Mouse (Mus musculus) mouse embryonic stem cell (cell line): ENCODE results near the gene Sptbn2.

ENCODE experiments used
- in situ Hi-C, 2 experiments: fragments of 300-500 bp; cut with MboI; formaldehyde crosslinking; loops; 1 replicate in 1 of 2; 3 replicates in 1 of 2; pipeline ENCODE4 v1.14.3; 2019 to 2020; ENCODE audit warnings: low sequenced_read_pairs in 2 of 2, low pct_unique_long_range_greater_than_20kb in 1 of 2, mixed read lengths in 1 of 2; ENCODE audit not compliant: unreplicated experiment in 1 of 2

Gene Sptbn2

DNA sequence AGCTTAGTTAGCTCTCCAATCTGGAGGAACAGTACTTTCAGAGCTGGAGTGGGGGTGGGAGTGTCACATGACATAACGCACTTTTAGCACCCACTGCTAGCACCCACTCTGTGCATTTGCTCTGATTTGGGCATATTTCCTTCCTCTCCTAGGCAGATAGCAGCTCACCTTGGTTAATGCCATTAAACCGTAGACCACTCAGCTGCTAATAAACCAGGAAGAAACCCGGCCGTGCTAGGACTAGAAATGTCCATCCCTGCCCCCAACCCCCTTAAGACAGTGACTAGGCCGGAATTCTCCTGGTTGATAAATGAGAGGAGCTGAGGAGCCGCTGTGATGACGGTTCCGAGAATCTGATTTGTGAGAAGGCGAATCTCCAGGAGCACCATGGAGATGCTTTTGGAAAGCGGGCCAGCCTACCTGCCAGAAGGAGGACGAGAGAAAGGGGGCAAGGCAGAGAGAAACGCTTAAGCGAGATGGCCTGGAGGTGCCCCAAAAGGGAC, at the start of gene Sptbn2:
Gene Sptbn2 (plus strand): TSS at position 70 of the 503 bp plus-strand sequence.
- in situ Hi-C loops: no loop called here

DNA sequence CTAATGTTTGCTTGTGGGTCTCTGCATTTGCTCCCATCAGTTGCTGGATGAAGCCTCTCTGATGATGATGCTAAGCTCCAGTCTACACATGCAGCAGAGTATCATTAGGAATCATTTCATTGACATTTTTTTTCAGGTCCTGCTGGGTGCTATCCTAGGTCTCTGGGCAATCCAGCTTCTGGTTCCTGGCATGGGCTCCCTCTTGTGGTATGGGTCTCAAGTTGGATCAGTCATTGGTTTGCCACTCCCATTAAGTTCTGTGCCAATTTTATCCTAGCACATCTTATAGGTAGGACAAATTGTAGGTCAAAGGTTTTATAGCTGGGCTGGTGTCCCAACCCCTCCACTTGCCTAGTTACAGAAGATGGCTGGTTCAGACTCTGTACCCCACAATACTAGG, 44.2 kb upstream of the Sptbn2 start:
- in situ Hi-C loops: no loop called here

DNA sequence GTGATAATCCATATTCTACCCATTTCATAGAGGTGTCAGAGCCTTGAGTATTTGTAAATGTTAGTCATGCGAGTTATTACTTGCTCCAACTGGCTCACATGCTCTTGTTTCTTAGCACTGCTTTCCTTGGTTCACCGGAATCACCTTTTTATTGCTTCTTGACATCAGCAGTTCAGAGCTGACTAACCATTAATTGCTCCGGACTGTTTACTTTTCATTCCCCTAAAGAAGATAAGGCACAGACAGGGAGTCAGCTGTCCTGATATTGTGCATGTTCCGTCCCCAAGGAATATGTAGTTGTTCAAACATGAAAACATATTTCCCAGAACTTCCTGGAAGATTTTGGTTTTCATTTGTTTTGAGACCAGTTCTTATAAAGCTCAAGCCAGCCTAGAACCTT, 40.2 kb upstream of the Sptbn2 start:
- in situ Hi-C loops: no loop called here

DNA sequence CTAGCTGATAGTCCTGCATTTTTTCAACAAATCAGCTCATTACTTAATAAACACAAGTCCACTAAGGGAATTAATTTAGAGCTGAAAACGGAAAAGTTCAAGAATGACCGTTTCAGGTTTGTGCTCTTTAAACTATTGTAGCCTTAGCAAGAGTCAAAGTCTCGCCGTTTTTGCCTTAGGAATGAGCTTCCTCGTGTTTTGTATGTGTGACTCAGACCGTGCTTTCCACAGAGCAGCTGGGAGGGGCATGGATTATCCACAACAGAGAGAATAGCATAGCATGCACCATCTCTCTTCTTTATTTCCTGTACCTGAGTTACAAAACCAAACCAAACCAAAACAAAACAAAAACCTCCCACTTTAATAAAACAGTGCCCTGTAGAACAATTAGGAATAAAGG, 38.6 kb upstream of the Sptbn2 start:
- in situ Hi-C loops: no loop called here

DNA sequence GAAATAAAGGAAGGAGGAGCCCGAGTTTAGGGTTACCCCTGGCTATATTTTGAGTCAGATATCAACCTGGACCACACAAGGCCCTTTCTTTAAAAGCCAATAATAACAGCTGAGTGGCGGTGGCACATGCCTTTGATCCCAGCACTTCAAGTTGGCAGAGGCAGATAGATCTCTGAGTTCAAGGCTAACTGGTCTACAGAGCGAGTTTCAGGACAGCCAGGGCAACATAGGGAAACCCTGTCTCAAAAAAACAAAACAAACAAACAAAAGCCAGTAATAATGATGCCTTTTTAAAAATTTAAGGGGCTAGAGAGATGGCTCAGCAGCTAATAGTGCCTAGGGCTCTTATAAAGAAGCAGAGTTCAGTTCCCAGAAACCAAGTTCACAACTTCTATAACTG, 16.6 kb upstream of the Sptbn2 start:
- in situ Hi-C loops: no loop called here

DNA sequence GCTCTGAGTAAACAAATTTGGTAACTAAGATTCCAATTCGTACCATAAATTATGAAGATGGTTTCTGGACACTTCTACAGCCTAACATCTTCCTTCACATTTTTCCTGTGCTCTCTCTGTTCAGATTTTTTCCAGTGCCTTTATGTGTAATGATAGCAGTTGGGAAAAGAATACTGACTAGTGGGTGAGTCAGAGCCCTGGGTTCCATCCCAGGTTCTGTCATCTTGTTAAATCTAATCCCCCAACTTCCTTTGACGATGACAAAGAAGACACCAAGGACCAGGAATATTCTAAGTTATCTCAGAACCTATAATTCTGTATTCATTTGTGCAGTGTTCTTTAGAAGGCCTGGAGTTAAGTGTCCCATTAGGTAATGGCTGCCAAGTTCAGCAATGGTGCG, 13.8 kb upstream of the Sptbn2 start:
- in situ Hi-C loops: no loop called here

DNA sequence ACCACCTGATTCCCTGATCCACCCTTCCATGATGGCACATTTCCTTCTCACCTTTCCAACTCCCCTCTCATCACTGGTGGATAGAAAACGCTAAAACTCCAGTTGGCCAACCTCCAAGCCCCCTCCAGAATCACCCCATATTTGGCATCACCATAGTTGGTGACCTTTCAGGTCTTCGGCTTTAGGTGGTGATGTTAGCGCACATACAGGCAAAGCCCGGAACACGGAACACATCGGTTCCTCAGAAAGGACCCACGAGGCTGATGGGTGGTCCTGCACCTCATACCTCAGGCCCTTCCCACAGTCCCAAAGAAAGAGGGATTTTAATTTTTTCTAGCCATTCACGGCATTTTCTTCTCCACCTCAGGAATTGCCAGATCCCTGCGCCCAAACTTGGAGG, 13.2 kb upstream of the Sptbn2 start:
- in situ Hi-C loops: no loop called here

DNA sequence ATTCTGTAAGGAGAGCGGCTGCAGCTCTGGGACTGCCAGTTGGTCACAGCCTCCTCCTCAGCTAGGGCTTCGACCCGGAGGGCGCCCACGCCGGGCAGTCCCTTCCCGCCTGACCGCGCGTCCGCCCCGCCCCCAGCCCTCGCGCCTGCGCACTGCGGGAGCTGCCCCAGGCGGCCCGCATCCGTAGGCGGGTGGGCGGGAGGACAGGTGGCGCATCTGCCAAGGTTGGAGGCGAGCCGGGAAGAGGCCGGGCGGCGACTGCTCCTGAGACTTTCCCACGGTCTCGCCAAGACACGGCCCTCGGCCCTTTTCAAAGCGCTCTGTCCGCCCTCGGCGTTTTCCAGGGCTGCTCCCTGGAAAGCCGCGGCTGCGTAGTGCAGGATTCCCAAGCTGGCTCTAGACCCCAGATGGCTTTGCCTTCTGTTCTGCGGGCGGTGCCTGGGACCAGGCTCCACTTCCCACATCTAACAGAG, 12.7 kb upstream of the Sptbn2 start, which contains the start of gene Gm960:
Gene Gm960 (minus strand): TSS at position 464 of the 473 bp plus-strand sequence.
- in situ Hi-C loops: no loop called here

DNA sequence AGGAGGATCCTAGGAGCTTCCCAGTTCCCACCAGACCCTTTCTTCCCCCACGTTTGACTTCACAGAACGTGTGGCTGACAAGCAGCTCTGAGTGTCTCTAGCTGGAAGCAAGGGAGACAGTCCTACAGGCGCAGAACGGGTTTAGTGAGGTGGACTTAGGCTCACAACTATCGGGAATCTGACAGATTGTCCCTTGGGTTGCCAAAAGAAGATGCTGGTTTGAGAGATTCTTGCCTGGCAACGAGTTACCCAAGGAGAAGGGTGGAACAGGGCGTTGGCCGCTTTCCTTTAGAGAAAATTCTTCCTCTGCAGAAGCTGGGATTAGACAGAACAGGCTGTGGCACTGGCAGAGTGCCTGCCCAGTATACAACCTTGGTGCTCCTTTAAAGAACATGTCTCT, 12.1 kb upstream of the Sptbn2 start:
- in situ Hi-C loops: no loop called here

DNA sequence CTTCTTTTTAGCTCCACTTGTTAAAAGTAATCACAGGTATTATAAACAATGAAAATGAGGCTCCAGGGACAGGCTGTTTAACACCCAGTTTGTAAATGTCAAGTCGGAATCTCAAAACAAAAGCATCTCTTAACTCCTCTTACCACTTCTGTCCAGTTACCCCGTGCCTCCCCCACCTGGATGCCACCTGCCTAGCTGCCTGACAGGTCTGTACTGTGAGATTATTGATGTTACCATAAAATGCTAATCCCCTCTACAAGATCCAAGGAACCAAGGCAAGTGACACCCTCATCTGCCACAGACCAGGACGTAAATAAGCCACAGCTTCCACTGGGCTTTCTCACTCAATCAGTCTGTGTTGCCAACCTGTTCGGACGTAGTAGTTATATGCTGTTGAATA, 11.1 kb upstream of the Sptbn2 start:
- in situ Hi-C loops: no loop called here

DNA sequence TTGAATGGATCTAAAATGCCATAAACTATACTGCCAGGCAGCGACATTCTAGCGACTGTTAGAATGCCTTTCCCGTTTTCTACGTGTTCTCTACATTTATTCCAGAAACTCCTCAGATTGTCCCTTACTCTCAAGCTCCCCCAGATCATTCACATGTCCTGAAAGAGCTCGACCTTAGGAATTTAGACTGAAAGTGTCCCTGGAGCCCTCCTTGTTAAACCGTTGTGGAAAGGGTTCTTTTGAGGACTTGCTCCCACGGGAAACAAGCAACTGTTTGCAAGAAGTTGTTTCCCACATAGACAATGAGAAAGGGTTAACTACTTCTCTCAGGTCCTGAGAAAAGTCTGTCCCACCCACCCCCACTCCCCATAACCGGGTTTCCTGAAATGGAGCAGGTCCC, 10.3 kb upstream of the Sptbn2 start:
- in situ Hi-C loops: no loop called here

DNA sequence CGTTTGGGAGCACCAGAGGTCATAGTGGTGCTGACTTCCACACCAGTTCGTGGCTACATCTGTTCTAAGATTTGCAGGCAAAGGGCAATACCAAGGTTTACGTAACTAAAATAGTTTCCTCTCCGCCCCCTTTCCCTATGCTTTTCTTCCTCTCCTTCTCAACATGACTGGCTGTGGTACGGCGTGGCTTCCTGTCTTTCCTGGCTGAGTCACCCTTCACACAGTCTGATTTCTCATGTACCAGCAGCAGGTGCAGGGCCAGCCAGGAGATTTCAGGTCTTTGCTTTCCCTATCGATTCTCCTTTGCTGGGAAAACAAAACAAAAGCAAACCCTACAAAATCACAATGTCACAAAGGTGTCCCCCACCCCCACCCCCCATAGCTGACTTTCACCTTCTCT, 9.7 kb upstream of the Sptbn2 start:
- in situ Hi-C loops: no loop called here

DNA sequence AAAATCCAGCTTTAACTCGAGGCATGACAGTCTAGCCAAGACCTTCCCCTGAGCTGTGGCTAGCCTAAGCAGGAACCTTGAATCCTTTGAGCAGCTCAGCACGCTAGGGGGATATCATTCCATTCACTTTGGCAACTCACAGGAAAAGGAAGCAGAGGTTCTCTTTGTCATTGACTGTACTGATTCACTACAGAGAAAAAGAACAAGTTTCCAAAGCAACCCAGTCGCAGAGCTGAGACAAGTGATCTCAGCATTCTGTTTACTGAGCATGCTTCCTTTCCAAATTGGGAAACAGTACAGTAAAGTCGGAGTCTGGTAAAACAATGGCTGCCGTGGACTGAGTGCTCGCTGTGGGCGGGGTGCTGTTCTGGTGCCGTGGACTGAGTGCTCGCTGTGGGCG, 2.2 kb upstream of the Sptbn2 start:
- in situ Hi-C loops: no loop called here

DNA sequence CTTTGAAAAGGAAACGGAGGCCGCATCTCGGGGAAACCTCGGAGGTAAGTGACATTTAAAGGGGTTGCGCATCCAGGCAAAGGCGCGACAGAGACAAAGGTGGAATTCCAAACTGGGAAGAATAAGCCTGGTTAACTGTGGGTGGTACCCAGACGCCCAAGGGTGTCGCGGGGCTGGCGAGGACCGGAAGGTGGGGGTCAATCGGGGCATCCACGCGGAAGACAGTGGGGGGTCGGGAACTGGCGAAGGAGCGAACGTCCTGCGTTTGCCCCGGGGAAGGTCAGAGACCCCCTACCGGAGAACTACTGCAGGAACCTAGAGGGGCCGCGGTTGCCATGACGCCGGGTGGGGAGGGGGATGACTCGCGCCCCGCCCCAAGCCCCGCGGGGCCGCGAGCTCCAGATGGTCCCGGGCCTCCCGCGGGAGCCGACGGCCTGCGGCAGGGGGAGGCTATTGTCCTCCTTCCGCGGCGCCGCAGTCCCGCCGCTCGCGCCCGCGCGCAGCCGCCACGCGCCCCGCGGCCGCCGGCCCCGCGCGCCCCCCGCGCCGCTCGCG, 711 bp downstream of the Sptbn2 start:
- in situ Hi-C loops: no loop called here

DNA sequence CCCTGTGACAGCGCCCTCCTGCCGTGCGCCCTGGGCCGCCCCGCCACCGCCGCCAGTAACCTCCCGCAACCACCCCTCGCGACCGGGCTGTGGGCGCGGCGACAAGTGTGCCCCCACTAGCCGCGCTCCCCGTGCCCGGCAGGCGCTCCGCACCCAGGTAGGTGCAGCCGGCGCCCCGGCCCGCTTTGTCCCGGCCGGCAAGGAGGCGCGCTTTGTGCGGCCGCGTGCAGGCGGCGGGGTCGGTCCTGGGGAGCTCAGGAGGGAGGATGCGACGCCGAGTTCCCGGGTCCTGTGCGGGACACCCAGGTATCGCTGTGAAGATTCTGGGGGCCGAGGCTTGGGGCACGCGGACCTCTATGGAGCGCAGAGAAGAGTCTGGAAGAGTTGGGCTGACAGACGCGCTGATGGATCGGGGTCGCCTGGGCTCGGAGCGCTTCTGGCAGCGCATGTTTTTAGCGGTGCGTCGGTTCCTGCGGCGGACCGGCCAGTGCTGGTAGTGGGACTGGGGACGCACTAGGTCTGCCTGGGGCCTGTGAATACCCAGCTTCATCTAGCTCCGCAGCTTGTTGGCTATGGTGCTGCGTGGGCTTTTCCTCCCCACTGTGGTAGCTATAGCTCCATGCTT, 1.3 kb downstream of the Sptbn2 start:
- in situ Hi-C loops: no loop called here

DNA sequence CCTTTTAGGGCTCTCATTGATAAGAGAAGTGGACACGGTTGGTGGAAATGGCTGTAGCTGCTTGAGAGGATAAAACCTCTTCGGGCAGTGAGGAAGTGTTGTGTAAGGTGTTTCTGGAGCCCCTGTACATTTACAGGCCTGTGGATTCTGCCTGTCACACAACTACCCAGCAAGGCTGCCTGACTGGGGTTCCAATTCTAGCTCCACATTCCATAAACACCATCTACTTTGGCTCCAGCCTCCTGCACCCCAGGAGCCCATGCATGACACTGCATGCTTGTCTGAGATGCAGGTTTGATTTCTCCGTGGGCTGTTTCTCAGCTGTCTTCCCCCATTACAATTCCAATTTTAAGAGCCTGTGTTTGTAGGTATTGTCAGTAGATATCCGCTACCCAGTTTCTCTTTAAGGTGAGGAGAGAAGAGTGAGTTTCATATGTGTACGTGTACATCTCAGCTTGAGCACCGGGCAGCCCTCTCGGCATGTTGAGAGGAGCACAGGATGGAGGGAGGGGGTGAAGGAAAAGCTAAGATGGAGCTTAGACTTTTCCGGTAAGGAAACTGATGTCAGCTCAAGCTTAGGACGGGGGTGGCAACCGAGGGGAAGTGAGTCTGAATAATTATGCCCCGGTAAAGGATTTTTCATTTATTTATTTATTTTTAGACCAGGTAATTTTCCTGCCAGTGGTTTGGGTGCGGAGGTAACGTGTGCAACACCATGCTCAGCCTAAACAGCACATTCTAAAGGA, 2.0 kb downstream of the Sptbn2 start:
- in situ Hi-C loops: no loop called here

DNA sequence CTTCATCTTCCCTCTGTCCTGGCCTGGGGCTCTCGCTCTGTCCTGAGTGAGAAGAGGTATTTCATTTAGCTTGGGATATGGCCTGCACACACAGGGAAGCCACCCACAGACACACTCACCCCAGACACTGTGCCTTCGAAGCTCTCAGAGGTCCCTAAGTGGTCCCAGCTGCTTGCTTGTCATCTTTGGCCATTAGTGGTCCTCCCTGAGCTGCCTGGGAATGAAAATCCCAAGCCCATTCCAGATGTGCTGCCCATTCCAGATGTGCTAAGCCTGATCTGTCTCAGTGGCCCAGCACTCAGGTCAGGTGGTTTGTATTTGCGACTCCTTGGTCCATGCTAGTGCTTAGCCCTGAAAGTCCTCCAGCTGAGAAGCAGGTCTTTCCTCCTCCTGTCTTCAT, 2.9 kb downstream of the Sptbn2 start:
- in situ Hi-C loops: no loop called here

DNA sequence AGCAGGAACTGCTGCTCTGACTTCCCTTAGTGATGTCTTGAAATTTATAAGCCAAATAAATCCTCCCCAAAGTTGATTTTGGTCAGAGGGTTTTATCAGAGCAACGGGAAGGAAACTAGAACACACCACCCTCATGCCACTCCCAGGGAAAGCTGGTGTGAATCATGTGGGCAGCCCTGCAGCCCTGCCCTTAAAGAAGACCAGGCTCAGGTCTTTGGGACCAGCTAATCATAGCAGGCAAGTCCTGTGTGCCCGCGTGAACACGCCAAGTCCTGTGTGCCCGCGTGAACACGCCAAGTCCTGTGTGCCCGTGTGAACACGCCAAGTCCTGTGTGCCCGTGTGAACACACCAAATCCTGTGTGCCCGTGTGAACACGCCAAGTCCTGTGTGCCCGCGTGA, 5.8 kb downstream of the Sptbn2 start:
- in situ Hi-C loops: no loop called here

DNA sequence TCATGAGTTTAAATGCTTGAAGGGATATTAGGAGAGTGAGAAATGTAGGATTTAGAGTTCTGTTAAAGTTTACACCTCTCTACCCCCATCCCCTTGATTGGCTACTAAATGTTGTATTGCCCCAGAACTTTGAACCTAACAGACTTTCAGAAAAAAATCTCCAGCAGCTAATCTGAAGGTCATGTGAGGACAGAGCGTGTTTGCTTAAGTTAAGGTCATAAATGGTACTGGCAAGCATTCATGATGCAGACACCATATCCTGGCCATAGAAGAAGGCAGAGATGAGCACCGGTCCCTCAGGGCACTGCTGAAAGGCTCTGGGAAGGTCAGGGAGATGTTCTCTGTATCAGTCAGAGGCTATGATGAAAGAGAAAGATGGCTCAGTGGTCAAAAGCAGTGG, 6.3 kb downstream of the Sptbn2 start:
- in situ Hi-C loops: no loop called here

DNA sequence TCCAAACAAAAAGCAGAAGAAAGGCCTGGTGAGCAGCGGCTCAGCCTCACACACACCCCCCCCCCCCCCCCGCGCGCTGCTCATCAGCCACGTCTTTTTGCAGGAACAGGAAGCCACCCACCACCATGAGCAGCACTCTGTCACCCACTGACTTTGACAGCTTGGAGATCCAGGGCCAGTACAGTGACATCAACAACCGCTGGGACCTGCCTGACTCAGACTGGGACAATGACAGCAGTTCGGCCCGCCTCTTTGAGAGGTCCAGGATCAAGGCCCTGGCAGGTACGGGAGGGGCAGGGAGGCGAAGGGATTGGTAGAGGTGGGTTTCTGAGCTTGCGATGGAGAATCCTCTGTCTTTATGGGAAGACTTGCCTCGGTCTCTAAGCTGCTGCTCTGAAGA, 7.7 kb downstream of the Sptbn2 start:
- in situ Hi-C loops: no loop called here
